Mouse (Mus musculus) liver, adult (tissue): ENCODE measurements at regions not wholly inside any gene's neighbourhood (a gene's known extent, or its start where the extent isn't known, plus 50 kb on each side); places are given as distances from the start of the nearest gene placed in this dataset.

ENCODE experiments used
- GATA4 ChIP-seq: IDR thresholded peaks from 2 replicates; pipeline ENCODE4 v1.6.1; 2014; ENCODE audit warnings: mild to moderate bottlenecking, low read length; ENCODE audit not compliant: insufficient replicate concordance

DNA sequence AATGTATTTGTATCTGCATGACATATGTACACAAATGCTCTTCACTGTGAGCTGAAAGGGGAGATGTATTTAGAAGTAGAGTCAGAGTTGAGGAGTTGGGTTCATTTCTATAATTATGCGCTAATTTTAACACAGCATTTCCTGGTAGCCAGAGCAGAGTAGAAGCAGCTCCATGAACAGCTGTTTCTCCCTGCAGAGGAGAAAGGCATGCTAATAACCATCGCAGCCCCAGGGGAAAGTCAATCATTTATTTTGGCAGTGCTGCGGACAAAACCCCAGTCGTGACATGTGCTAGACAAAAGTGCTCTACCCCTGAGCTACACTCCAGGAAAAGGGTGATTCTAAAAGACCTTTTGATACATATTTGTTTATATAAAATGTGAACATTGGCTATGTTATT lies 565.7 kb upstream of the Vstm2b start:
- TF ChIP-seq GATA4, result no peak

GRCm38 (mm10) chr7:40352306-40352705 lies 545.8 kb upstream of the Vstm2b start:
- no peak for TF ChIP-seq GATA4

GRCm38 (mm10) chr7:40362719-40363118 lies 535.4 kb upstream of the Vstm2b start:
- TF ChIP-seq GATA4, result no peak

GRCm38 (mm10) chr7:40372713-40373112 lies 525.4 kb upstream of the Vstm2b start:
- no peak for TF ChIP-seq GATA4

DNA sequence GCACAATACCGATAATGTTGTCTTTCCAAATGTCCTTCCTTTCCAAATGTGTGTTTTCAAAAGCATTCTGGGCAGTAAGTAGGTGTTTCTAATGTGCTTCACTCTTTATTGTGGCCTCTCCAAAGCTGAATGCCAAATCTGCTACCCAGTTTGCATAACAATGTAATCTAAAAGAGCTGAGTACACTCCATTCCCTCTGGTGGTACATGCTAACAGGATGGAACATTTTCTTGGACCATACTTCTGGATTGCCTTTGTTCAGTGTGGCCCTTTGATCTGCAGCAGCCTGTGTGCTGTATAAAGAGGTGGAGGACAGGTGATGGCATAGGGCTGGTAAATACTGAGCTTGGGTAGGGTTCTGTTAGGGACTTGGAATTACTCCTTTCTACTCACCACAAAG lies 520.3 kb upstream of the Vstm2b start:
- TF ChIP-seq GATA4, result no peak

- no peak for TF ChIP-seq GATA4
Measured at GRCm38 (mm10) chr7:40381244-40381643, 516.9 kb upstream of the Vstm2b start.

DNA sequence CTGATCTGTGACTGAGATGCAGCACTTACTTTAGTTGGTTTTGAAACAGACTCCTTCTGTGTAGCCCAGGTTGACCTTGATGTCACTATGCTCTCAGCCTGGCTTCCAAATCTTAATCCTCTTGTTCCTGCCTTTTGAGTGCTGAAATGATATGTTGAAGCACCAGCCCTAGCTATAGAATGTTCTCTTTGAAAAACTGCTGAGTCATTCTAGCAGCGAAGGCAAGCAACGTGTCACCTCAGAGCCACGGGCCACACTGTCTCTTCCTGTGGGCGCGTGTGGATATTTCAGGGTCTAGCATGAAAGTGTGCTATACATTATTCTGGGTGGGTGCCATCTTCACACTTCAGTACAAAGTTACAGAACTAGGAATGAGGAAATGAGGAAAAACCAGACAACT lies 510.0 kb upstream of the Vstm2b start:
- TF ChIP-seq GATA4, result no peak

GRCm38 (mm10) chr7:40389795-40390194 lies 508.3 kb upstream of the Vstm2b start:
- no peak for TF ChIP-seq GATA4

GRCm38 (mm10) chr7:40390927-40391326 lies 507.2 kb upstream of the Vstm2b start:
- TF ChIP-seq GATA4, result no peak

DNA sequence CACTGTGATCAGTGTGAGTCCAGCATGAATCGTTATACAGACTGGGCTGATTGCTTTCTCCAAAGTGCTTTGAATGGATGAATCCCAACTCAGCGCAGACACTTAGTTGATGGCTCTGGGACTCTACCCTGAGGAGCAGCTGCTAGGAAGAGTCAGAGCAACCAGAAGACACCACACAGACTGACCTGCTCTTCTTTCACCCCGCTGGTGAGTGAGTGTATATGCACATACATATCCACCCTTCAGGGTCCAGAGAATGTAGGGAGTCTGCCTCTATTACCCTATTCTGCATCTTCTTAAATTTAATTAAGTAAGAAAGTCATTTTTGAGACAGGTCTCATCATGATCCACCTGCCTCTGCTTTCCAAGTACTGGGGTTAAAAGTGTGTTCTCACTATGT lies 506.5 kb upstream of the Vstm2b start:
- no peak for TF ChIP-seq GATA4

DNA sequence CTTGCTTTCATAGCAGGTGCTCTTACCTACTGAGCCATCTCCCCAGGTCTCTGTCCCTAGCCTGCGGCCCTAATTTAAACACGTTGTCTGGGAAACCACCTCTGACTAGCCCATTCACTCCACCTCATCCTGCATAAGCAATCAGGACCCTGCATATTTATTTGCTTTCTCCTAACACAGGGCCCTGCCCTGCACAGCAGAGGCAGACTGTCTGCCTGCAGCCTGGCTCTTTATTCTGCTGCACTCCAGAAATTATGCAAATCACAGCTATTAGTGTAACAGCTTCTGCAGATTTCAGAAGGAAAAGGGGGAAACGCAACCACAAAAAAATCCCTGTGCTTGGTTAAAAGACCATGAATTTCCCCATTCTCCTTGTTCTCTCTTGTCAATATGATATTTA lies 505.9 kb upstream of the Vstm2b start:
- no peak for TF ChIP-seq GATA4

DNA sequence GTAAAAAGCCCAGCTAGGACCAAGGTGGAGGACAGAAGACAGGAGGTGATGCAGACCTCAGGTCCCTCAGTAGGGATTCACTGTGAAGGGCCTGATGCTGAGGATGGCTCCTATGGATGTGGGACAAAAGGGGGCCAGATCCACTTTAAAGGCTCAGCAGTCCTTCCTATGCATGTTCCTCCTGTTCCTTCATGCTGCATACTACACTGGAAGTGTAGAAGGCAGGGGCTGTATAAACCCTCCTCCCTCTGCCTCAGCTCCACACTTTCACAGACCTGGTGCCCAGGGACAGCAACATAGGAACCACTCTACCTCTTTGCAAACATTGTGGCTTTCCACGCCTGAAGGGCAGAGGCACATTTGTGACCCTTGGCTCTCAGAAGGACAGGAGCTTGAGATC lies 505.4 kb upstream of the Vstm2b start:
- no peak for TF ChIP-seq GATA4

GRCm38 (mm10) chr7:40398266-40398665 lies 499.9 kb upstream of the Vstm2b start:
- no peak for TF ChIP-seq GATA4

GRCm38 (mm10) chr7:40419332-40419731 lies 478.8 kb upstream of the Vstm2b start:
- TF ChIP-seq GATA4, result no peak

- no peak for TF ChIP-seq GATA4
Measured at GRCm38 (mm10) chr7:40422125-40422524, 476.0 kb upstream of the Vstm2b start.

- no peak for TF ChIP-seq GATA4
Measured at GRCm38 (mm10) chr7:40429416-40429815, 468.7 kb upstream of the Vstm2b start.

DNA sequence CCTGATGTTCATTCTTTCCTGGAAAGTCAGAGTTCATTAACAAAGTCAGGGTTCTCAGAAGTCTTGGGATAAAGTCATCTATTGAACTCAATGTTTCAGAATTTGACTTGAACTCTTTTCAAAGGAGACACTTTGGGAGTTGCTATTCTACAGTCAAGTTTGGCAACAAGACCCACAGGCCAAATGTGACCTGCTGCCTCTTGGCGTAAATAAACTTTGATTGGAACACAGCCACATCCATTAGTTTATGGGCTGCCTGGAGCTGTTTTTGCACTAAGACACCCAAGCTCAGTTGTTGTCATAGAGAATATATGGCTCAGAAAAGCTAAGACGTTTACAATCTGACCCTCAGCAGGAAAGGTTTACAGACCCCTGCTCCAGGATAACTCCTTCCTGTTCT lies 464.2 kb upstream of the Vstm2b start:
- no peak for TF ChIP-seq GATA4

- TF ChIP-seq GATA4, result no peak
Measured at GRCm38 (mm10) chr7:40441128-40441527, 457.0 kb upstream of the Vstm2b start.

GRCm38 (mm10) chr7:40441786-40442185 lies 456.3 kb upstream of the Vstm2b start:
- TF ChIP-seq GATA4, result no peak

DNA sequence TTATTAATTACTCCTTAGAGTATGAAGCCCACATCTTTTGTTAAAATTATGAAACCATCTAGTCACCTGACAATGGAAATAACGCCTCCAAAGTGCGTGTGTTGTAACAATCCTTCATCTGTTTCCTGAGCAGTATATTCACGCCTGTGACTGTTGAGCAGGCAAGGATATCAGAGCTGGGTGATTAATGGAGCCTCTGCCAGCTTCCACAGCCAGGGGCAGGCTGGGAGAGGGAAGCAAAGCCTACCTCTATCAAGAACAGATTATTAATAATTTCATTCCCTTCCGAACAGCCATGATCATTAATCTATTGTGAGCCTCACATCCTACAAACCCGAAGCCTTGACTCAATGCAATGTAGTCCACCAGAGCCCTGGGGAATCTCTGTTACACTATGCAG lies 431.7 kb upstream of the Vstm2b start:
- TF ChIP-seq GATA4, result no peak
